Mouse (Mus musculus): ENCODE measurements around the gene Nrg3. TPM values are rescaled to one million over a fixed set of nuclear protein-coding genes. Genes with fewer than 3 reads are reported as not detected.

The Nrg3 gene
- total and polyA plus RNA-seq, 3 experiments: not detected

DNA sequence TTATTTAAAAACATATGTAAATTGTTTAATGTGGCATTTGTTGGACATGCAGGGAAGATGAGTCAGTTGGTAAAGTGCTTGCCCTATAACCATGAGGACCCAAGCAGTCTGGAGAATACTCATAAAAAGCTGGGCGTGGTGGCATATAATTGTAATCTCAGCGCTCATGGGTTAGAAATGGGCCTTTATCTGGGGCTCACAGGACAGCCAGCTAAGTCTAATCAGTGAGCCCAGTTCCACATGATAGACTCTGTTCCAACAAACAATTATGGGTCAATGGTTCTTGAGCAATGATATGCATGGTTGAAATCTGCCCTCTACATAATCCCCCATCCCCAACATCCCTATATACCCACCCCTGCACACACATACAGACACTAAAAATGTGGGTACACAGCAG lies 421.3 kb downstream of the Nrg3 start:
- TF ChIP-seq CTCF (IDR thresholded peaks at IDR 0.05 in 2 of 3, conservative IDR thresholded peaks at IDR 0.05 in 1 of 3; ENCODE audit: control insufficient read depth in 1 of 3, insufficient read depth in 1 of 3, low read depth in 2 of 3, low read length in 3 of 3, poor library complexity in 1 of 3, severe bottlenecking in 1 of 3) (no peak), USF2 (IDR thresholded peaks at IDR 0.05; ENCODE audit: borderline replicate concordance in 1 of 2, insufficient read depth in 1 of 2, low read depth in 1 of 2, low read length in 2 of 2) (no peak), ZC3H11A (IDR thresholded peaks at IDR 0.05; ENCODE audit: low read depth, low read length) (no peak), ZKSCAN1 (IDR thresholded peaks at IDR 0.05; ENCODE audit: low read depth, low read length) (no peak), NELFE (IDR thresholded peaks at IDR 0.05; ENCODE audit: low read depth, low read length) (no peak), POLR2AphosphoS5 (IDR thresholded peaks at IDR 0.05; ENCODE audit: borderline replicate concordance, low read depth, low read length) (no peak), EP300 (IDR thresholded peaks at IDR 0.05; ENCODE audit: low read depth in 1 of 2, low read length in 2 of 2) (peak; percentile 18 to 54; a peak in 2 of 4 replicates), USF1 (IDR thresholded peaks at IDR 0.05; ENCODE audit: low read depth, low read length) (no peak), TCF12 (IDR thresholded peaks at IDR 0.05; ENCODE audit: low read depth, low read length) (peak; percentile 55; the same call in 1 of the 2 replicates), HCFC1 (IDR thresholded peaks at IDR 0.05; ENCODE audit: low read depth, low read length) (no peak), GATA1 (IDR thresholded peaks at IDR 0.05; ENCODE audit: low read depth, low read length) (peak; percentile 21; the same call in 1 of the 2 replicates), SIN3A (IDR thresholded peaks at IDR 0.05; ENCODE audit: low read length) (no peak), CHD2 (IDR thresholded peaks at IDR 0.05; ENCODE audit: low read length) (no peak), E2F4 (IDR thresholded peaks at IDR 0.05; ENCODE audit: borderline replicate concordance, low read depth, low read length) (no peak), TAL1 (IDR thresholded peaks at IDR 0.05; ENCODE audit: low read length) (peak; percentile 21; the same call in 1 of the 2 replicates), MYB (IDR thresholded peaks at IDR 0.05; ENCODE audit: low read depth, low read length) (no peak), BHLHE40 (IDR thresholded peaks at IDR 0.05; ENCODE audit: borderline replicate concordance, low read depth, low read length) (no peak), MYC (IDR thresholded peaks at IDR 0.05; ENCODE audit: low read depth, low read length) (no peak)
- DNase-seq (ENCODE audit: low read depth, low spot score): peak; percentile 28
- H3K36me3 ChIP-seq (ENCODE audit: control insufficient read depth in 1 of 2, insufficient read depth in 2 of 2, low read length in 2 of 2): no peaks in the 10 kb centered on the region
- no peak overlapping the region for H3K4me3 ChIP-seq (ENCODE audit: control insufficient read depth in 1 of 2, insufficient read depth in 1 of 2, low read depth in 2 of 2, low read length in 2 of 2)
- H3K27ac ChIP-seq (ENCODE audit: control insufficient read depth, low read depth, low read length): no peak overlapping the region
- no peaks in the 10 kb centered on the region for H3K79me2 ChIP-seq (ENCODE audit: control insufficient read depth, insufficient read depth, low read length, poor library complexity)
- no peaks in the 10 kb centered on the region for H3K27me3 ChIP-seq (ENCODE audit: control insufficient read depth in 1 of 2, insufficient read depth in 2 of 2, low read length in 2 of 2)
- no peaks in the 10 kb centered on the region for H3K9me3 ChIP-seq (replicated peaks; ENCODE audit: insufficient read depth, low read length)
- H3K4me1 ChIP-seq (ENCODE audit: control insufficient read depth in 1 of 2, insufficient read depth in 2 of 2, low read length in 2 of 2): peaks cover 0 to 2% of the 10 kb centered on the region in 2 experiments; a peak in 1 of 4 replicates
- H3K9ac ChIP-seq (ENCODE audit: control insufficient read depth, low read depth, low read length, poor library complexity, severe bottlenecking): no peak overlapping the region

DNA sequence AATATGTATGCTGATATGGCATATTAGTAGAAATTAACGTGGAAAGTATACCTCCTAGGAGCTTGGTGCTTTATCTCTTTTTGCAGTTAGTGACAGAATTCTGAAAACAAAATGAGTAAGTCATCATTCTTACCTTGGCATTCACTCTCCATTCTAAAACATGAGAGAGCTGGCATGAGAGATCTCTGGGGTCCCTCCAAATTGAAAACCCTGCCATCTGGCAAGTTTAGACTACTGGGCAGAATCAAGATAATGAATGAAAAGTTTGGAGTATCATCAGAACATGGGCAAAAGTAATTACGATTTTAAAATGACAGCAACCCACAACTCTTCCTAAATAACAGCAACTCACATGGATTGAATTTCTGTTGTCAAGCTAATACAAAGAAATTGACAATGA lies 423.9 kb downstream of the Nrg3 start:
- H3K4me1 ChIP-seq (ENCODE audit: control insufficient read depth in 1 of 2, insufficient read depth in 2 of 2, low read length in 2 of 2): peaks cover 0 to 2% of the 10 kb centered on the region in 2 experiments; a peak in 1 of 4 replicates
- no peaks in the 10 kb centered on the region for H3K36me3 ChIP-seq (ENCODE audit: control insufficient read depth in 1 of 2, insufficient read depth in 2 of 2, low read length in 2 of 2)
- H3K9ac ChIP-seq (ENCODE audit: control insufficient read depth, low read depth, low read length, poor library complexity, severe bottlenecking): no peak overlapping the region
- no peak for TF ChIP-seq TAL1 (IDR thresholded peaks at IDR 0.05; ENCODE audit: low read length)
- TF ChIP-seq KAT2A (conservative IDR thresholded peaks at IDR 0.05; ENCODE audit: low read depth, low read length): no peak
- no peak for TF ChIP-seq E2F4 (IDR thresholded peaks at IDR 0.05; ENCODE audit: borderline replicate concordance, low read depth, low read length)
- no peak for TF ChIP-seq MAX (IDR thresholded peaks at IDR 0.05; ENCODE audit: low read length)
- no peak overlapping the region for H3K4me3 ChIP-seq (ENCODE audit: control insufficient read depth in 1 of 2, insufficient read depth in 1 of 2, low read depth in 2 of 2, low read length in 2 of 2)
- no peak overlapping the region for H3K27ac ChIP-seq (ENCODE audit: control insufficient read depth, low read depth, low read length)
- no peak for DNase-seq (ENCODE audit: low read depth, low spot score)
- H3K79me2 ChIP-seq (ENCODE audit: control insufficient read depth, insufficient read depth, low read length, poor library complexity): no peaks in the 10 kb centered on the region
- H3K9me3 ChIP-seq (replicated peaks; ENCODE audit: insufficient read depth, low read length): no peaks in the 10 kb centered on the region
- no peaks in the 10 kb centered on the region for H3K27me3 ChIP-seq (ENCODE audit: control insufficient read depth in 1 of 2, insufficient read depth in 2 of 2, low read length in 2 of 2)

All from MEL (cell line).